Mouse (Mus musculus) gastrocnemius, adult 8-10 months (tissue): ENCODE data around the gene Drg1. TPM values are rescaled to one million over a fixed set of nuclear protein-coding genes. Genes with fewer than 3 reads are reported as not detected.
A peak's percentile ranks its signal among the peaks of the same experiment; 100 is the strongest.
"Not testable (repeated sequence)": the region's sequence is repeated elsewhere in the genome, so short reads cannot be mapped to it uniquely, and the experiment has no call there.

Experiments
- DNase-seq, 2 experiments: peaks; one replicate each; pipeline ENCODE4 v3.0.0; 2022; ENCODE audit warnings: low spot score in 2 of 2
- total RNA-seq, 4 experiments: library from RNA; stranded (reverse); gene quantifications; 2 replicates each; pipeline ENCODE4 v1.2.4; 2022

Gene Drg1
- total RNA-seq, 4 experiments from 2014 or later: 42.1 to 48.9 (median 44.3) TPM

- DNase-seq: peak; percentile 69 to 70
Measured at GRCm38 (mm10) chr11:3167571-3168001, 98.6 kb downstream of the Drg1 start.

GRCm38 (mm10) chr11:3167129-3167528, 99.1 kb downstream of the Drg1 start:
- DNase-seq: not testable (repeated sequence)

- not testable (repeated sequence) for DNase-seq
Measured at GRCm38 (mm10) chr11:3166321-3166720, 99.9 kb downstream of the Drg1 start.

- DNase-seq: not testable (repeated sequence)
Measured at GRCm38 (mm10) chr11:3165210-3165782, 100.9 kb downstream of the Drg1 start.

GRCm38 (mm10) chr11:3163661-3164060, 102.6 kb downstream of the Drg1 start:
- not testable (repeated sequence) for DNase-seq

GRCm38 (mm10) chr11:3163122-3163521, 103.1 kb downstream of the Drg1 start:
- peak in 1 of 2 experiments; percentile 13 for DNase-seq

GRCm38 (mm10) chr11:3162236-3162897, 103.8 kb downstream of the Drg1 start:
- peak; percentile 82 to 88 for DNase-seq

GRCm38 (mm10) chr11:3161370-3161769, 104.8 kb downstream of the Drg1 start:
- peak; percentile 64 to 74 for DNase-seq

- DNase-seq: not testable (repeated sequence)
Measured at GRCm38 (mm10) chr11:3158800-3159199, 107.4 kb downstream of the Drg1 start.

- peak in 1 of 2 experiments; percentile 14 for DNase-seq
Measured at GRCm38 (mm10) chr11:3157996-3158395, 108.2 kb downstream of the Drg1 start.

GRCm38 (mm10) chr11:3156991-3157390, 109.2 kb downstream of the Drg1 start:
- DNase-seq: not testable (repeated sequence)

- peak; percentile 81 to 92 for DNase-seq
Measured at GRCm38 (mm10) chr11:3153666-3154397, 112.4 kb downstream of the Drg1 start.

GRCm38 (mm10) chr11:3151358-3151757, 114.9 kb downstream of the Drg1 start:
- DNase-seq: not testable (repeated sequence)

- DNase-seq: not testable (repeated sequence)
Measured at GRCm38 (mm10) chr11:3150677-3151003, 115.6 kb downstream of the Drg1 start.

GRCm38 (mm10) chr11:3150003-3150676, 116.1 kb downstream of the Drg1 start:
- peak in 1 of 2 experiments; percentile 71 for DNase-seq

- DNase-seq: not testable (repeated sequence)
Measured at GRCm38 (mm10) chr11:3149471-3149870, 116.7 kb downstream of the Drg1 start.

- not testable (repeated sequence) for DNase-seq
Measured at GRCm38 (mm10) chr11:3146806-3147205, 119.4 kb downstream of the Drg1 start.

GRCm38 (mm10) chr11:3145359-3146165, 120.7 kb downstream of the Drg1 start:
- not testable (repeated sequence) for DNase-seq

- not testable (repeated sequence) for DNase-seq
Measured at GRCm38 (mm10) chr11:3143984-3144383, 122.2 kb downstream of the Drg1 start.

GRCm38 (mm10) chr11:3142413-3142812, 123.8 kb downstream of the Drg1 start:
- DNase-seq: peak; percentile 91 to 96
